Mouse (Mus musculus) gonadal fat pad, adult 2 months (tissue): ENCODE results near the gene 1700034J05Rik. TPM values are rescaled to one million over a fixed set of nuclear protein-coding genes. Genes with fewer than 3 reads are reported as not detected.
A peak's percentile ranks its signal among the peaks of the same experiment; 100 is the strongest.

Experiments used
- DNase-seq: peaks from one replicate; pipeline ENCODE4 v3.0.0-alpha.2; 2012; ENCODE audit warnings: low read depth
- polyA plus RNA-seq: library from polyadenylated mRNA; depleted of rRNA; stranded (reverse); fragments of >200 nt; gene quantifications from 2 replicates; pipeline ENCODE4 v1.2.3, GENCODE M21; 2012; rRNA removed

Gene 1700034J05Rik
- polyA plus RNA-seq: 0.18 and 0.48 TPM in 2 replicates

GRCm38 (mm10) chr6:146954258-146954657, at the start of gene 1700034J05Rik:
Gene 1700034J05Rik (minus strand): TSS chr6:146954422.
- no peak for DNase-seq

GRCm38 (mm10) chr6:146999755-147000154, 45.5 kb upstream of the 1700034J05Rik start:
- no peak for DNase-seq

DNA sequence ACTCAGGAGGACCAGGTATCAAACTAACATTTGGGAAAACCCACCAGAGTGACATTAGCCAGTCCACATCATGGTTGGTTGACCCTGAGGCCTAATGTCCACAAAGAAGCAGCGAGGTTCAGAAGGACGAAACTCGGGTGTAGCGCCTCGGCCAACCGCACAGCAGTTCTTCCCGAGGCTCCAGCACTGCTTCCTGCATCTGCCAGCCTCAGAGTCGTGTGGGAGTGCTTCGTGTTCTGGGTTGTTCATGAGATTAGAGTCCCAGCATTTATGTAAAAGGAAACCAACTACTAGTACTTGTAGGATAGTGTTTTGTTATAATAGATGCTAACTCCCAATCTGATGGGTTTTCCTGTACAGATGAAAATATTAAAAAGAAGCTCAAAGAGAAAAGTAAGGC, 45.1 kb upstream of the 1700034J05Rik start:
- DNase-seq: no peak

DNA sequence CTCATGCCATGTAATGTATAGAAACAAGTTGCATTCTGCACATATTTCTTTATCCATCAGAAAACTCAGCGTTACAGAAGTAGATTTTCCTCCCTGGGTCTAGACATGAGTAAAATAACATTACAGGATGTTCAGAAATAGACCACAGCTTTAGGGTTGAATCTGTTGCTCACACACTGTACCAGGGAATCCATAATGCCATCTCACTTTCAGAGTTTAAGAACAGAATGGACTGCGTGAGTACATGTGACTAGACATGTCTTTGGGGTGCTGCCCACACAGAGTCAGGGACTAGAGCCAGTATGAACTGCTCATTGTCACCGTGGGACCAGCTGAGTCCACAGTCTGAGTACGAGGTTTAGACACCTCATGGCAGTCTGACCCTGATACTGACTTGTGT, 44.5 kb upstream of the 1700034J05Rik start:
- DNase-seq: no peak

DNA sequence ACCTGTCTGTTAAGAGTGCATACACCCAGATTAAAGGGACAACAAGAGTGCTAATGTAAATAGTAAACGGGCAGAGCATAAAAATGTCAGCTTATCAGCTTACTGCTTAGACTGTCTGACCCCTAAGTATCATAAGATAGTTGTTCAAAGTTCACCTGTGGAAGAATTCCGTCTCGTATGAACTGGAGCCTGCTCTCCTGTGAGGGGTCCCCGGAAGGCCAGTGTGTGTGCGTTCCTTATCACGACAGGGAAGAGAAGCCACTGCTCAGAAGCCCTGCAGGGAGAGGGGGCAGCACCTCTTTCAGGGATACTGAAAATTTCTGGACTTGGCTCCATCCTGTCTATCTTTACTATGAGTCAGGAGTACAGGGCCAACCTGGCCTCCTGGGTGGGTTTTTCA, 42.8 kb upstream of the 1700034J05Rik start:
- DNase-seq: no peak

DNA sequence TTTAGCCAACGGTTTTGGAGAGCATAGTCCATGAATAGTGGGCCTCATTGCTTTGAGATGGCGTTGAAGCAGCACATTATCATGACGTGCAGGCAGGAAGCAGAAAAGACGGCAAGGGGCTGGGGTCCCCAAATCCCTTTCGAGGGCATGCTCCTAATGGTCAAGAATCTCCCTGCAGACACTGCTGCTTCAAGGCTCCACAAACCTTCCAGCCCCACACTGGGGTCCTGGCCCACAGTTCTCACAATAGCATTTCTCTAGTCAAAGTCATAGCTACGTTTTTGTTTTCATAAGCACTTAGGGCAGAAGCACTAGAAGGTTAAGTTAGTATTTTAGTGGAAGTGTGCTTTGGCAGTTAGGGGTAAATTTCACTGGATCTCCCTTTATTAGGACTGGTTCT, 41.7 kb upstream of the 1700034J05Rik start:
- DNase-seq: no peak

GRCm38 (mm10) chr6:146995391-146995790, 41.2 kb upstream of the 1700034J05Rik start:
- no peak for DNase-seq

GRCm38 (mm10) chr6:146994236-146994635, 40.0 kb upstream of the 1700034J05Rik start:
- no peak for DNase-seq

DNA sequence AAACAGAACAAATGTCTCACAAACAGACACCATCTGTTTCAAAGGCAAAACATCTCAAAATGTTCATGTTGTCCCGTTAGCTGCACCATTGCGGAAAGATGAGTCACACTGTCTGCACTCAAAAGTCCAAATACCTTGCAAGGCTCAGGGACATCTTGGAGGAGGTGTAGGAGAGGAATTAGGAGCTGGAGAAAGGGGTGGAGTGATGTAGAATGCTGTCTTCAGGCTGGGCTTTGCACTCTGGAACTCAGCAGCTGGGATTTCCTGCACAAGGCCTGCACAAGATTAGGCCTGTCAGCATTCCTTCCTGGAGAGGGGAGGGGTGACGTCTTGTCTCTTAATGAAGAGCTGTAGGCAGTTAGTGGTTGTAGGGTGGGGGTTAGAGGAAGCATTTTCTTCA, 30.3 kb upstream of the 1700034J05Rik start:
- no peak for DNase-seq

- no peak for DNase-seq
Measured at GRCm38 (mm10) chr6:146981249-146981835, 27.1 kb upstream of the 1700034J05Rik start.

GRCm38 (mm10) chr6:146979953-146980352, 25.7 kb upstream of the 1700034J05Rik start:
- DNase-seq: no peak

DNA sequence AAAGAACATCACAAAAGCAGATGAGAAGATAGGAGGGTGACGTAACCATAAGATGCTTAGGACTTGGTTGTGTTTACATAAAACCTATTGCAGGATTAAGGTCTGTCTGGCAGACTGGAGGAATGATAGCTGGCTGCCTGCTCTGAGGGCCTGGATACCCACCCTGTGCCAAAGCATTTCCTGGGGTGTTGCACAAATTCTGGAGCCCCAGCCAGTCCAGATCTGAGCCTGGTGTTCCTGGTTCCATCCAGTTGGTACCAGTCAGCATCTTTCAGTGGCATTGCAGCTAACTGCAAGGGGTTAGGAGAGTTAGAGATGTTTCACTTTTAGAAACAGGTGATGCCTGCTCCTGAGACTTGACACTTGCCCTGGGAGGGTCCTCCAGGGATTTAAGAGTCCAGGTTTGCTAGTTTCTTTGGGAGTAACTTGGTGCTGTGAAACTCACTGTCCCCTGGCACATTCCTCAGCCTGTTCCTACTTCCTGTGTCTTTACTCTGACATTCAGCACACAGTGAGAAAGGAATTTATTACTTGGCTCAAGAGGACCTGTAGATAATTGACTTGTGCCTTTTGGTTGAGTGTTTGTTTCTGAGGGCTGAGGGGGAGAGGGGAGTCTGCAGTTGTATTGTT, 25.0 kb upstream of the 1700034J05Rik start:
- DNase-seq: no peak

DNA sequence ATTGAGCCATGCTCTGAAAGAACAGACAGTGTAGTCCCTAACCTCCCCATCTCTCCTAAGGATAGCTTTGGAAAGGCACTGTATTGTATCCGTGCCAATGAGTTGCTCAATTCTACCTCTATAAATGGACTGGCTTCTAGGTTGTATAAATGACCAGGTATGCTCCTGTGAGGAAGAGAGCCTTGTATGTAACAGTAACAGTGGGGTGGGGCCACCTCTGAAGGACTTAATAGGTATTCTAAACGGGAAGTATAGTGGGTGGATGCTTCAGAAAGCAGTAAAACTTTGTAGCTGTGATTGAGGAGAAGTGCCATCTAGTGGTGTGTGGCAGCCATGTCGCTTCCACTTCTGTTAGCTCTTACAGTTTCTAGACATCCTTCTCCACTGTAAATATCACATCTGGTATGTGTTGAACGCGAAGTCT, 24.5 kb upstream of the 1700034J05Rik start:
- peak; percentile 17 for DNase-seq

DNA sequence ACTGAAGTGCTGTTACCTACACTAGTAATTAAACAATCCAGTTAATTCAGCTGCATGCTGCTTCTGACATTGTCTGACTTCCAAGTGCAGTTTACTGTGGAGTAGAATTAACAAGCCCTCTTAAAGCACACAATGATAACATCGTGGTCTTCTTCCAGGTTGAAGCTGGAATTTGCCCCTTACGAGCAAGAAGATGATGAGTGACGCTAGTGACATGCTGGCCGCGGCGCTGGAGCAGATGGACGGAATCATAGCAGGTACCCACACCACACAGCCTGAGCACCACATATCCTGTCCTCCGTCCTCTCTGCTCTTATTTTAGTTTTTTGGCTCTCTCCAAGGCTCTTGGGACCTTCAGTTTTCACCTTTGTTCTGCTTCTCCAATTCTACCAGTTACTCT, 22.2 kb upstream of the 1700034J05Rik start:
- DNase-seq: no peak

GRCm38 (mm10) chr6:146973830-146974229, 19.6 kb upstream of the 1700034J05Rik start:
- DNase-seq: no peak

DNA sequence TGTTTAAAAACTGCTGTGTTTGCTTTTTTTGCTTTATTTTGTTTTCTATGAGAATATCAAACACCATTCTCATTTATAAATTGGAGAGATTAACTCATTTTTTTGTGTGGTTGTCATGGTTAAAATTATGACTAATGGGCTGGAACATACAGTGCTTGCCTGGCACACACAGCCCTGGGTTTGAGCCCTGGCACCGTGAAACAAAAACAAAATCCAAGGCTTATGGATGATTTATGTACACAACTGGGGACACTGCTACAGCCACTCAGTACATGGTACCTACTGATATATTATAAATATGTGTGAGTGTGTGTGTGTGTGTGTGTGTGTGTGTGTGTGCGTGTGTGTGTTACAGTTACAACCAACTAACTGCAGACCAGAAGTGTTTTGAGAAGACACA, 19.2 kb upstream of the 1700034J05Rik start:
- no peak for DNase-seq

DNA sequence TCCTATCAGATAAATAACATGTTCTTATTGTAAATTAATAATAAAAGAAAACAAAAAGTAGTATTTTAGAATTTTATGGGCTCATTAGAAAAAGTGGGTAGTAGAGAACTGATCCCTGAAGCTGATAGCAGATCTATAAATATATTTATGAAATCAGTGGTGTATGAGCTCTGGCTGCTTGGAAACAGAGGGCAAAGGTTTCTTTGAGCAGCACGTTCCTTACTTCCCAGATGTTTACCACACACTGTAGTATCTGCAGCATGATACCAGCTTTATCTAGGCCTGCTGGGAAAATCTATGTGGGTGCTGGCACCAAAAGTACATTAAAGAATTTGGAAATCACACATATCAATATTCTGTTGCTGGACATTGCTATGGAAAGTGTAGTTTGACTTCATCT, 18.5 kb upstream of the 1700034J05Rik start:
- DNase-seq: no peak

- DNase-seq: no peak
Measured at GRCm38 (mm10) chr6:146972009-146972408, 17.8 kb upstream of the 1700034J05Rik start.

DNA sequence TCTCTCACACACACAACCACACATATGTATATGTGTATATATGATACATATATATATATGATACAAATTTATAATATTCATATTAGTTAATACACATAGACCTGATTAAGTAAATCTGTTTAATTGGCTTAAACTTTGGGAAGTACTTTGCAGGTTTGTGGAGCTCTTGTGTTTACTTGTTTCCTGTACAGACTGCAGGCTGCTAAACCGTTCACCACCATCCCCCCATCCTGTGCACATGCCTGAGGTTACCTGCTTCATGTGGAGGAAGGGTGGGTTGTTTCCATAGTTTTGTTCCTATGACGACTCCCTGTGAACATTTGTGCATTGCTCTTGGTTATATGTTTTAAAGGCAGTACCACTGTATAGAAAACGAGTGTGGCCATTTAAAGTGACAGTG, 17.1 kb upstream of the 1700034J05Rik start:
- DNase-seq: no peak

DNA sequence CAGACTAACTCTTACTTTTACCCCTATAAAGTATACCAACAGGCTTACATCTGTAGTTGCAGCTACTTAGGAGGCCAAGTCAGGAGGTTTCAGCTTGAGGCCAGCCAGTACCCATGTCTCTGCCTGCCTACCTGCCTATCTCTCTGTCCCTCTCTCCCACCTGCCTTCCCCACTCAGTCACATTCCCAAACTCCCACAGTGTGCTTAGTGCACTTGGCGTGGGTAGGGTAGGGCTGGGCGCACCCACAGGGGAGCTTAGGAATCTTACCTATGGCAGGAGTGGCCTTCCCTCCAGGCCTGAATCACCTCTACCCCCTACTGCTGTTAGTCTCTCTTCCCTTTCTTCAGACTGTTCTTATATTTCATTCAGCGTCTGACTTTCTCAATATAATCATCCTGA, 16.6 kb upstream of the 1700034J05Rik start:
- no peak for DNase-seq

- no peak for DNase-seq
Measured at GRCm38 (mm10) chr6:146967836-146968235, 13.6 kb upstream of the 1700034J05Rik start.

GRCm38 (mm10) chr6:146966446-146967019, 12.3 kb upstream of the 1700034J05Rik start:
- no peak for DNase-seq

DNA sequence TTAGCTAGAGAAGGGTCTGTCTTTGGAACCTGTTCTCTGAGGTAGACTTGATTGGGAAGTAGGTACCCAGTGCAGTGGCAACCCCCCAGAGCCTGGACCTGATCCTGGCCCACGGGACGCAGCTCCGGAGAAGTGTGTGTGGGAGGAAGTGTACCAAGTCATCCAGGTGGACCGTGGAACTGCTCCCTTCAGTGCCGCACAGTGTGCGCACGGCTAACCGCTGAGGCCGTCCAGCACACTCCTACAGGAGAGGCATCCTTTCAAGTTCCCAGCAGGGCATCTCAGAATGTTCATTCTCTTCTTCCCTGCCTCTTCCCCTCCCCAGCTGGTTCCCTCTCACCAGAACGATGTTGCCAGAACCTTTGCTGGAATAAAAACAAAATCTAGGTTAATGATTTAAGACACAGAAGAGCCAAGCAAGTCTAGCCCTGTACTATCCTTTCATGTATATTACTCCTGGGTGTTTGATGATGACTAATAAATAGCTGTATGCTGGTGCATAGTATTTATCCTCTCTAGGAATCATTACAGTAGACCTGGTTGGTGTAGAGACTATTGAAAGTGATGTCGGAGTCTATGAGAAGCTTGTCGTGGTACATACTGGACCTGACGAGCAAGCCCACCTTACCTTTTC, 11.0 kb upstream of the 1700034J05Rik start:
- DNase-seq: no peak
